Mouse (Mus musculus) midbrain, embryonic 12.5 days (tissue): ENCODE data around the gene Gm13178. TPM values are rescaled to one million over a fixed set of nuclear protein-coding genes. Genes with fewer than 3 reads are reported as not detected.

ENCODE experiments used
- ATAC-seq: fragments of 200-750 bp; cut with Nextera tagmentation; 2 replicates; pipeline ENCODE4 v1.8.0; 2017; ENCODE audit warnings: low read depth, moderate TSS enrichment, moderate library complexity; ENCODE audit not compliant: low FRiP score
- H3K27ac ChIP-seq: fragments of 300-500 bp; sonication (generic); replicated peaks from 2 replicates; pipeline ENCODE4 v1.5.1; 2016; ENCODE audit warnings: mild to moderate bottlenecking
- H3K27me3 ChIP-seq: fragments of 300-500 bp; sonication (generic); 2 replicates; pipeline ENCODE4 v1.6.1; 2016; ENCODE audit warnings: mild to moderate bottlenecking
- H3K36me3 ChIP-seq: fragments of 300-500 bp; sonication (generic); 2 replicates; pipeline ENCODE4 v1.6.1; 2016
- H3K4me1 ChIP-seq: fragments of 300-500 bp; sonication (generic); 2 replicates; pipeline ENCODE4 v1.6.1; 2016
- H3K4me2 ChIP-seq: fragments of 300-500 bp; sonication (generic); replicated peaks from 2 replicates; pipeline ENCODE4 v1.6.1; 2016; ENCODE audit warnings: mild to moderate bottlenecking, moderate library complexity
- H3K4me3 ChIP-seq: fragments of 300-500 bp; sonication (generic); 2 replicates; pipeline ENCODE4 v1.5.1; 2016; ENCODE audit warnings: mild to moderate bottlenecking
- H3K9ac ChIP-seq: fragments of 300-500 bp; sonication (generic); replicated peaks from 2 replicates; pipeline ENCODE4 v1.6.1; 2016; ENCODE audit warnings: mild to moderate bottlenecking, moderate library complexity
- H3K9me3 ChIP-seq: fragments of 300-500 bp; sonication (generic); 2 replicates; pipeline ENCODE4 v1.6.1; 2016; ENCODE audit warnings: mild to moderate bottlenecking
- WGBS: fragments of 180-500 bp; shearing (Covaris S2); methylation state at CpG from one replicate; pipeline ENCODE4 v1.1.7; 2016; 5-methylcytosine and 5-hydroxymethylcytosine counted together
- polyA plus RNA-seq: library from polyadenylated mRNA; unstranded; fragments of >200 nt; fragmentation: Nextera tagmentation; extraction: Ambion mirVana; gene quantifications from 2 replicates; pipeline ENCODE4 v1.2.1, GENCODE M21; 2016

The Gm13178 gene
- polyA plus RNA-seq = not detected in 2 replicates

DNA sequence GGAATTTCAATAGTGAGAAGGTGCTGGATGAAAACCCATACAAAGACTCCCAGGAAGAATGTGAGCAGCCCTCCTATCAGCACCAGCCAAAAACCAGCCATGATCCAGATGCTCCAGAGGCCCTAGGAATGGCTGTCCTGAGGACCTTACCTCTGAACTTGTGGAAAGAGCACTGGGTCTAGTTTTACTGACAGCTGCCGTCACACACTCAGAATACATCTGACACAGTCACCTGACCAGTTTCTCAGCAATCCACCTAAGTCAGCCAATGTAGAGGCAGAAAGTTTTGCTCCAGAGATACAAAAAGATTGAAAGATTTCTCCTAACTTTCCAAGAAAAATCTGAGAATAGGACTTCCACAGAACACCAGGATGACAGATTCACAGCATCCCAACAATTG, at the start of gene Gm13178:
Gene Gm13178, minus strand, starts transcription at position 101 of the 400 bp plus-strand sequence.
- ATAC-seq = no peak
- H3K36me3 ChIP-seq = no peaks in the 10 kb centered on the region
- H3K4me2 ChIP-seq = no peak within 1 kb of the TSS
- H3K27me3 ChIP-seq = no peaks in the 10 kb centered on the region
- H3K27ac ChIP-seq = no peak within 1 kb of the TSS
- H3K9me3 ChIP-seq = peaks cover 43% of the 10 kb centered on the region
- 96% methylated on average over 1 of the region's 1 CpGs for WGBS
- no peak within 1 kb of the TSS for H3K4me3 ChIP-seq
- no peak within 1 kb of the TSS for H3K9ac ChIP-seq
- no peaks in the 10 kb centered on the region for H3K4me1 ChIP-seq

DNA sequence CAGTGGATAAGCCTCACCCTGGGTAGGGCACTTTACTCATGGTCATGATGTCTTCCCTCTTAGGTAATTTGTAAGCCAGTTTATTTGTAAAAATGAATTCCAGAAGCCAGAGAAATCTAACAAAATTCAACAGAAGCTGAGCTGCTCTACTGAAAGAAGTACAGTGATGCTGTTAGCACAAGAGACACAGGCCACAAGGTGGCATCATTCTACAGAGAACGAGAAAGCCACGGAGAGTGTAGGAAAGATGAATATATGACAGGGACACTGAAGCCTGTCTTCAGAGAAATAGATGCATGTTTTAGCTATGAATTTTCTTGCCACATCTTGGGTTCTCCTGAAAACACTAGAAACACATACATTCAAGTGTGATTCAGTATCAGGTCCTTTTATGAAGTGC, 44.5 kb upstream of the Gm13178 start:
- WGBS = 48% methylated on average over 2 of the region's 2 CpGs
- Histone ChIP-seq H3K9me3 (peaks cover 8% of the 10 kb centered on the region; the same call in 1 of the 2 replicates), H3K27me3 (no peaks in the 10 kb centered on the region), H3K4me2 (no peak overlapping the region), H3K9ac (no peak overlapping the region), H3K4me3 (no peak overlapping the region), H3K4me1 (no peaks in the 10 kb centered on the region), H3K36me3 (no peaks in the 10 kb centered on the region), H3K27ac (no peak overlapping the region)
- ATAC-seq = no peak

DNA sequence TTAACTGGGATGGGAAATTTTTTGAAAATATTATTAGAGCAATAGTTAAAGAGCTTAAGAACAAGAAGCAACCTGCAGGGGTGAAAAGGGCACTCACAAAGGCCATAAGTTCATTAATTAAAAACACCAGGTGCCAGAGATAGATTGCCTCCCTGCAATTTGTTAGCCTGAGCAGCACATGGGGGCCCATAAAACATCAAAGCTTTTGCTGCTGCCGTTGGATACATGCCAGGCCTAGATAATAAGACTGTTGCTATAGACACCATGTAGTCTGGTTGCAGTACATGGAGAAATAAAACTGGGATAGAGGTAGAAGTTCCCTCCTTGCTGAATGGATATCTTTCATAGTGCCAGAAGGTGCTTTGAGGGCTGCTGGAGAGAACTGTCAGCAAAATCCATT, 27.9 kb upstream of the Gm13178 start:
- Histone ChIP-seq H3K4me2 (no peak overlapping the region), H3K4me1 (no peaks in the 10 kb centered on the region), H3K9me3 (no peaks in the 10 kb centered on the region), H3K36me3 (no peaks in the 10 kb centered on the region), H3K4me3 (no peak overlapping the region), H3K27me3 (no peaks in the 10 kb centered on the region), H3K9ac (no peak overlapping the region), H3K27ac (no peak overlapping the region)
- ATAC-seq = no peak
- 81% methylated on average over 1 of the region's 1 CpGs for WGBS

DNA sequence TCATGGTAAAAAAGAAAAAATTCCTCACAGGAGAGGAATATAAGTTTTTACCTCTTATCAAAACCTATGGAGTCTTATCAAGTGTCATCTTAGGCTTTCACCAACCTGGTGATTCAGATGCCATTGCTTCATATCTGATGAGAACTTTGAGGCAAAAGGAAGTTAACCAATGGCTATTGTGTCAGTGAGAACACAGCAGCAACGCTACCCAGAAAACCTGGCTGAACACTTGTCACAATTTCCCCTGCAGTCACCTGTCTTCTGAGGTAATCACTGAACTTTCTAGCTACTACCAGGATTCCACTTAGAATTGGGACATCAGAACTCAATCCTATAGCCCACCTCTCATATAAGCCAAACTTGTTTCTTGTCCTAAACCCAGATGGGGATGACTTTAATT, 1.5 kb downstream of the Gm13178 start:
- Histone ChIP-seq H3K4me3 (no peak overlapping the region), H3K27ac (no peak overlapping the region), H3K27me3 (no peaks in the 10 kb centered on the region), H3K4me2 (no peak overlapping the region), H3K36me3 (no peaks in the 10 kb centered on the region), H3K9me3 (peaks cover 52% of the 10 kb centered on the region), H3K4me1 (no peaks in the 10 kb centered on the region), H3K9ac (no peak overlapping the region)
- no peak for ATAC-seq
- 84% methylated on average over 1 of the region's 1 CpGs for WGBS

DNA sequence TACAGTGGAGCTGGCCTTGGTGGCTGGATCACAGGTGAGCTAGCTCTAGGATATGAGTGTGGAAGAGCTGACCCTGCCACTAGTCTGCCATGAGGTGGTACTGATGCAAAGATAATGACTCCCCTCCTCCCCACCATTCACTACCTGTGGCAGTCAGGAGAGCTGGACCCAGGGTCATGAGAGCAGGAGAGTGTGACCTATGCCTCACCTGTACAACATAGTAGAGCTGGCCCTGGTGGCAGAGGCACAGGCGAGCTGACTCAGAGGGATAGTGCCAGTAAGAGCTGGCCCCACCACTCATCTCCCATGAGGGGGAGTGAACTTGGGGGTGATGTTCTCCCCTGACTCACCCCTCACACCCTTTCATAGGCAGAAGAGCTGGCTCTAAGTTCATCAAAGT, 2.9 kb downstream of the Gm13178 start:
- no peak overlapping the region for H3K27ac ChIP-seq
- no peaks in the 10 kb centered on the region for H3K4me1 ChIP-seq
- H3K4me3 ChIP-seq = no peak overlapping the region
- no peak overlapping the region for H3K4me2 ChIP-seq
- H3K9ac ChIP-seq = no peak overlapping the region
- H3K9me3 ChIP-seq = peaks cover 50% of the 10 kb centered on the region
- H3K27me3 ChIP-seq = no peaks in the 10 kb centered on the region
- ATAC-seq = no peak; the same call in 1 of the 2 replicates
- 93% methylated on average over 1 of the region's 1 CpGs for WGBS
- no peaks in the 10 kb centered on the region for H3K36me3 ChIP-seq

DNA sequence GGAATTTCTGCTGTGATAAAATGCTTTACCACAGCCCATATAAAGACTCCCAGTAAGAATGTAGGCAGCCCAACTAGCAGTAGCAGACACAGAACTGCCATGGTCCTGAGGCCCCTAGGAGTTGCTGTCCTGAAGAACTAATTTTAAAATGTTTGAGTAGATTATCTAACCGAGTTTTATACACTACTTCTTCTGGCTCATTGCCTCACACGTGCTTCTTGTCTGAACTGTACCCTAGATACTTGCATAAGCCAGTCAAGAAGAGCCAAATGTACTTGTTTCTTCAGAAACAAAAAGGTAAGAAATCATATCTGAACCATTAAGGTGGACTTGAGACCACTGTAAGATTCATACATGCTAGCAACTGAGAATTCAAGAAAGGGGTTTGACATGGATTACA, 34.9 kb downstream of the Gm13178 start, which contains the start of gene Gm436:
Gene Gm436, minus strand, starts transcription at position 101 of the 400 bp plus-strand sequence.
- Histone ChIP-seq H3K9me3 (peaks cover 20% of the 10 kb centered on the region; the same call in 1 of the 2 replicates), H3K4me2 (no peak within 1 kb of the TSS), H3K27ac (no peak within 1 kb of the TSS), H3K4me1 (no peaks in the 10 kb centered on the region), H3K36me3 (no peaks in the 10 kb centered on the region), H3K4me3 (no peak within 1 kb of the TSS), H3K9ac (no peak within 1 kb of the TSS), H3K27me3 (no peaks in the 10 kb centered on the region)
- 56% methylated on average over 2 of the region's 2 CpGs for WGBS
- no peak for ATAC-seq

Other genes with a start within 250 kb of the Gm13178 start
- not detected in 2 replicates for gene 9430007A20Rik, start 201.6 kb downstream of the Gm13178 start, polyA plus RNA-seq
- gene Gm13124, start 156.3 kb downstream of the Gm13178 start, polyA plus RNA-seq = not detected in 2 replicates
- gene Aadacl4, start 107.7 kb downstream of the Gm13178 start, polyA plus RNA-seq = not detected in 2 replicates
- not detected in 2 replicates for gene Gm436, start 35.0 kb downstream of the Gm13178 start, polyA plus RNA-seq
- not detected in 2 replicates for gene Gm438, start 65.2 kb upstream of the Gm13178 start, polyA plus RNA-seq
- 9.8 and 13.6 TPM in 2 replicates for gene Dhrs3, start 171.4 kb upstream of the Gm13178 start, polyA plus RNA-seq